Mouse (Mus musculus): ENCODE measurements around the gene Fam184b.

Fam184b gene

GRCm38 (mm10) chr5:45595363-45596039, 43.9 kb downstream of the Fam184b start:
- no peak for DNase-seq

GRCm38 (mm10) chr5:45593276-45593675, 46.1 kb downstream of the Fam184b start:
- no peak for DNase-seq

- no peak for DNase-seq
These were observed 49.3 kb downstream of the Fam184b start for GRCm38 (mm10) chr5:45590094-45590493.

DNA sequence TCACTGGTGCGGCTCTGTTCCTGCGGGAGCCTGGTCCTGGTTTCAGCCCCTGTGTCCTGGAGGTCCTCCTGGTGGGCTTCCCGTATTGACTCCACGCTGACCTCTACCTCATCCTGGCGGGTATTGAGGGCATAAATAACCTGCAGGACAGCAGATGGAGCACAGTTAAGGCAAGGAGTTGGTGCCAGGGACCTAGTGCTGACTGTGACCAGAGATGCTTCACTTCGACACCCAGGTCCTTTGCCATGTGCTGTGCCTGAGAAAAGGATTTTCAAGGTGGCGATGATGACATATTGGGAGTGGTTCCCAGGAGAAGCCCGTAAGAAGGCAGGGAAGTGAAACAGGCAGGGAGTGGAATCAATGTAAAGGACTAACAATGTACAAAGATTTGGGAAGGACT, 54.8 kb downstream of the Fam184b start:
- DNase-seq, result no peak

DNA sequence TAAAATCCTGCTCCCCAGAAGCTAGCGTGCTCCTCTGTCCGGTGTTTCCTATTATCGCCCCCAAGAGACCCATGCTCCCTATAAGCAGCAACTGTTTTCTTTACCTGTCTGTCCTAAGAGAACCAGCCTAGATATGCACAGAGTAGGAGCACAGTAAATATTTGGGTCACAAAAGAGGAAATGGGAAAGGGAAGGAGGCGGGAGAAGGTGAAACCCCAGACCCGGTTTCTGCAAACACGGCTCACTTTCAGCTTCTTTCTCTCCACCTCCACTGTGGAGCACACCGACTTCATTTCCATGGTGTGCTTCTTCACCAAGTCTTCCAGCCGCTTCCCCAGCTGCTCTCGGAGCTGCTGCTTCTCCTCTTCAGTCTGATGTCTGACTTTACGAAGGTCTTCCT, 59.1 kb downstream of the Fam184b start:
- no peak for DNase-seq

- DNase-seq, result no peak
These were observed 62.0 kb downstream of the Fam184b start for GRCm38 (mm10) chr5:45577376-45577775.

DNA sequence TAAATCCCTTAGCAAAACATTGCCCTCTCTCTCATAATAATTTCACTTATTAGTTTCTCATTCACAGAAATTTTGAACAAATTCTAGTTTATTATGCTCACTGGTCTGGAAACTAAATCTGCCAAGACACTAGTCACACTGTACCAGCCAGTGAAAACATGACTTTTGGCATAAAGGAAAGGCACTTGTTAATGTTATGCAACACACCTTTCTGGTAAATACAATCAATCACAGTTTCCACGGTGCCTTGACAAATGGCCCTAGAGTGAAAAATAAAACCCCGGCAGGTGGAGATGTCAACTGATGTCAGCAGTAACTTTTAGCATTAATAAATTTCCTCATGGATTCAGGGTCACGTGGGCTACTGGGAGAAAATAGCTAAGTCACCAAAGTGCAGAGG, 62.7 kb downstream of the Fam184b start:
- no peak for DNase-seq

DNA sequence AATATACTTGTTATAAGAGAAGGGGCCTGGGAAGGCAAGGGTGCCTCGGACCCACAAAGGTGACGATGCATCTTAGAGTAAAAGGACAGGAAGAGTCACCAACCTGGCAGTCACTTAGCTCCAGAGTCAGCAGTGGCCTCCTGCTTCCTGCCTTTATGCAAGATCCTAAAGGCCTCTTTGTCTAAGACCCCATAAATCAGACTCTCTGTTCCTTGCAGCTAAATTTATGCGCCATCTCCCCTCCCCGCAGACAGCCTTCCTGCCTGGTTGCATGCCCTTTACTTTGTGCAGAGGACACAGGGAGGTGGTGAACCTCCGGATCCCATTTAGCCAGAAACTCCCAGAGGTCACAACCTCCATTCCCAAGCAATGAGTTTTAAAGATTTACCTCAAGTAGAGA, 66.6 kb downstream of the Fam184b start:
- DNase-seq, result no peak

DNA sequence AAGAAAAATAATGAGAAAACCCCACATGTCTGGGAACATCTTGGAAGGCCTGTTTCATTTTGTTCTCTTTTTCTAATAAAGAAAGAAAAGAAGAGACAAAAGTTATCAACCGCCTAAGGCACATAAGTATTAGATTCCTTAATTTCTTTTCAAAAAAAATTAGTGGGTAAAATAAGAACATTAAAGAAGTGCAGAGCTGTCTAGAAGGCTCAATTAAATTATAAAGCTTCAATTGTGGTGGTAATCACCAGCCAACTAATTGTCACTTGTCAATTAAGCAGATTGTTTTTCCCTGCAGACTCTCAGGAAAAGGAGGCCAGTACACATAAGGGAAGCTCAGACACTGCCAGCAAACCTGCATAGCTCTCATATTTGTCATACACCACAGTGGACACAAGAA, 73.6 kb downstream of the Fam184b start:
- no peak for DNase-seq

GRCm38 (mm10) chr5:45564054-45564453, 75.4 kb downstream of the Fam184b start:
- no peak for DNase-seq

GRCm38 (mm10) chr5:45549586-45549985, 89.8 kb downstream of the Fam184b start:
- DNase-seq, result no peak

- DNase-seq, result no peak
These were observed 96.0 kb downstream of the Fam184b start for GRCm38 (mm10) chr5:45543374-45543773.

DNA sequence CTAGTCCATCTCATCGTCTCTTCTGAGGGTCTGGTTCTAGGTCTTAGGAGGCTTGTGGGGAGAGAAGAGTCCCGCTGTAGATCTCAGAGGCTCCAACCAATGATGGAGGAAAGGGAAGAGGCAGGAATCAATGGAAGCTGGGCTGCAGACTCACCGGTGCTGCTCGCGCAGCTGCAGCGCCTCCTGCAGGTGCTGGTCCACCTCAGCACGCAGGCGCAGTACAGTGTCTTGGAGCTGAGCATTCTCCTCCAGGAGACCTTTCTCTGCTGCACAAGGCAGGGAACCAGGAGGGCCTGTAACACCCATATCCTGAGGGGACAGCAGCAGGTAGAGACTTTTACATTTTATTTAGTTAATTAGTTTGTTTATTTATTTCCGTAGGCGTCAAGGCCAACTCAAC, 99.9 kb downstream of the Fam184b start:
- DNase-seq, result no peak

DNA sequence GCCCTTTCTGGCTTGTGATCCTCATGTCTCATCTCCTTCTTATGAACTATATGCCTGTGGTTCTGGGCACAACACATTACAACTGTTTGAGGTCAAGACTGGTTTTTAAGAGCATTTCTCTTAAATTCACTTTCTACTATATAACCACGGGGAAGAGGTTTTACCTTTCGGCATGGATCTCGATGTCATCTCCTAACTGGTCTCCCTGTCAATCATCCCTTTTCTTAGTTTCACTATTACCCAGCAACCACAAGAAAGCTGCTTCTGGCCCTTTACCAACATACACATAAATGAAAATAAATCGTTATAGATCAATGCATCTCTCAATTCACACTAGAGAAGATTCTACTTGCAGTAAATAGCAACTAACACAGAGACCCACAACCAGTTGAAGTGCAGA, 104.2 kb downstream of the Fam184b start:
- no peak for DNase-seq

GRCm38 (mm10) chr5:45534319-45535098, 104.9 kb downstream of the Fam184b start:
- DNase-seq, result peak; percentile 79 to 81

- DNase-seq, result peak; percentile 9
These were observed 109.7 kb downstream of the Fam184b start for GRCm38 (mm10) chr5:45529696-45530095.

GRCm38 (mm10) chr5:45526338-45526737, 113.1 kb downstream of the Fam184b start:
- no peak for DNase-seq

DNA sequence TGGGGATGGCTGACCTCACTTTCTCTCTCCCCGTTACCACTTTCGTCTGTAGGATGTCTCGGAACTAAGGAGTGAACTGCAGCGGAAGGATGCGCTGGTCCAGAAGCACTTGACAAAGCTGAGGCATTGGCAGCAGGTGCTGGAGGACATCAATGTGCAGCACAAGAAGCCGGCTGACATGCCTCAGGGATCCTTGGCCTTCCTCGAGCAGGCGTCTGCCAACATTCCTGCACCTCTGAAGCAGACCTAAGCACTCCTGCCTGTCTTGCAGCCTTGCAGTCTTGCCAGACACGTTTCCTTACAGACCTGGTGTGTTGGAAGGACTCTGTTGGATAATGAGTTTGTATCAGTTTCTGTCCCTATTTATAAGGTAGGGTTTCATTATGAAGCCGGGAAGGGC, 114.3 kb downstream of the Fam184b start:
- DNase-seq, result no peak

GRCm38 (mm10) chr5:45521601-45522000, 117.8 kb downstream of the Fam184b start:
- no peak for DNase-seq

DNA sequence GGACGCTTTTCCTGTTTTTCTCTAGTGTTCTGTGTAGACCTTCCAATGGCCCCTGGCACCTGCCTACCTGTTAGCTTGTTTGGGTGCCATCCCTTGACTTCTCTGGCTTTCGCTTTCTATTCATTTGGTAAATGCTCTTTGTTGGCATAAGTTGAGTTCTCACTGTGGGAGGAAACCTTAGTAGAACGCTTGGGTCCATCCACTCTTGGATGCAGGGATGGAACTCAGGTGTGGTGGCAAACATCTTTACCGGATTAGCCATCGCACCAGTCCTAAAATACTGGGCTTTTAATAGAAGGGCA, 118.7 kb downstream of the Fam184b start:
- DNase-seq, result no peak

DNA sequence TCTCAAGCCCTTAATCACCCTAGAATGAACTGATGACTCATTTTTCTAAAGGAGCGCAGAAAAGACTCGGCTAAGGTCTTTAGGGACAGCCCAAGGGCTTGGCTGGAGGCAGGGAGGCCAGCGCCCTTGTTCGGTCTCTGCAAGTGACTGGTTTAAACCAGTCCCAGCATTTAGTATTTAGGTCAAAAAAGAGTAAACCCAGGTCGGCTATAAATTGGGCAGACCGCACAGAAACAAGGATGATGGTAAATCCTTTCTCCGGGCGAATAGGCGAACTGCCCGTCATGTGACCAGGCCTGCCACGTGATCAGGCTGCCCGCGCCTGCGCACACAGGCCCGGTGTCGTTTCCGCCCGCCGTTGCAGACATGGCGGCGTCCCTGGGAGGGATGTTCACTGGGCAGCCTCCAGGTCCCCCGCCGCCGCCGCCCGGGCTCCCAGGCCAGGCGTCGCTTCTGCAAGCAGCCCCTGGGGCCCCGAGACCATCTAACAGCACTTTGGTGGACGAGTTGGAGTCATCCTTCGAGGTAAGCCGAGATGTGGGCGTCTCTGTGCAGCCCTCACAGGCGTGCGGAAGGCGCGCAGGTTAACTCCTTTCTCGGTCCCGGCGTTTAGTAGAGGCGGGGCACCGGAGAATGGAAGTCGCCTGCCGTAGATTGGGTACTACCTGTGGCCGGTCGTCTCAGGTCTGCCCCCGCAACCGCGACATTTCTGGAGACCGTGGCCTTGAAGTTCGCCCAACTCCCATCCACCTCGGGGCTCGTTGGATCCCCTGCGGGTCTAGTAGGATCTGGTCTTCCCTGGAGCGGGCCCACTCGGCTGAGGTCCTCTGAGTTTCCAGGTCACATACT, 119.2 kb downstream of the Fam184b start, which contains the start of gene Med28:
TSS of gene Med28 (plus strand) at position 270 of the 849 bp plus-strand sequence.
- DNase-seq, result peak; percentile 92 to 93

DNA sequence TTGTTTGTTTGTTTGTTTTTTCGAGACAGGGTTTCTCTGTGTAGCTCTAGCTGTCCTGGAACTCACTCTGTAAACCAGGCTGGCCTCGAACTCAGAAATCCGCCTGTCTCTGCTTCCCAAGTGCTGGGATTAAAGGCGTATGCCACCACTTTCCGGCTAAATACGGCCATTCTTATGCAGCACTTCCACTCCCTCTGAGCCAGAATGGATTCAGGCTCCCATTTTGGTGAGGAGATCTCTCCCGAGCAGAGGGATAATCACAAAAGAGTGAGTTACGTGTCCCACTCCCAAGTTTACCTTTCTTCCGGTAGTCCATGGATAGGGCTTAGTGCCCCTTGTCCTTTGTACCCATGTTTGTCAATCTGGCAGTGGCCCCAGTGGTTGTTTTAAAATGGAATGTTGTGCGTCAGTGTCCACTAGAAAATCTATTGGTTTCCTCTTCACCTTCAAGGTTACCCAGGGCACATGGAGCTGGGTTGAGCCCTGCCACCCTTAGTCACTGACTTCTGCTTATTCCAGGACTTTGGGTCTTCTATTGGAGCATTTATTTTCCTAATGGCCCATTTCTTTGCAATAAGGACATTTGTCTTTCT, 124.2 kb downstream of the Fam184b start:
- no peak for DNase-seq

GRCm38 (mm10) chr5:45514599-45514998, 124.8 kb downstream of the Fam184b start:
- no peak for DNase-seq
